Mouse (Mus musculus): ENCODE data around the gene Gm7358. TPM values are rescaled to one million over a fixed set of nuclear protein-coding genes. Genes with fewer than 3 reads are reported as not detected.
"Not testable (repeated sequence)": the region's sequence is repeated elsewhere in the genome, so short reads cannot be mapped to it uniquely, and the experiment has no call there.

The Gm7358 gene
- not detected for total RNA-seq (2021)

GRCm38 (mm10) chr17:14059431-14059830, at the start of gene Gm7358:
Gm7358 (minus strand) TSS chr17:14059531.
- intact Hi-C loops (cut with DNase I); DNase-seq (ENCODE audit: low spot score in 2 of 2): not testable (repeated sequence)

DNA sequence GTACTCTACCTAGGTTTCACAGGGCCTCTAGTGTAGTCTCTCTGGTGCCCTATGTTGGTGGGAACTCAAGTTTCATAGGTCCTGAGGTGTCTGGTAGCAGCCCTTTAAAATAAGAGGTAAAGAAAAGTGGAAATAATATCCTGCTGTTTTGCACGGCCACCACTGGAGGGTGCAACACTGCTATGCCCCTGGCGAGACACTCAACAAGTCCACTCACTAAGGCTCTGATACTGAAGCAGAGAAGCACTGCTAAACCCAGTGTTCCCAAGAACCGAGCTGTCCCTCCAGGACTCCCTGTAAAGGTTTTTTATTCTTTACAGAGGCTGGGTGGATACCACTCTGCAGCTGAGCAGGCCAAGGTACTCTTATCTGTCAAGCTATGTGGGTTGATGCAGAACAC, 43.7 kb upstream of the Gm7358 start:
- DNase-seq (ENCODE audit: low spot score in 2 of 2); intact Hi-C loops (cut with DNase I): not testable (repeated sequence)

DNA sequence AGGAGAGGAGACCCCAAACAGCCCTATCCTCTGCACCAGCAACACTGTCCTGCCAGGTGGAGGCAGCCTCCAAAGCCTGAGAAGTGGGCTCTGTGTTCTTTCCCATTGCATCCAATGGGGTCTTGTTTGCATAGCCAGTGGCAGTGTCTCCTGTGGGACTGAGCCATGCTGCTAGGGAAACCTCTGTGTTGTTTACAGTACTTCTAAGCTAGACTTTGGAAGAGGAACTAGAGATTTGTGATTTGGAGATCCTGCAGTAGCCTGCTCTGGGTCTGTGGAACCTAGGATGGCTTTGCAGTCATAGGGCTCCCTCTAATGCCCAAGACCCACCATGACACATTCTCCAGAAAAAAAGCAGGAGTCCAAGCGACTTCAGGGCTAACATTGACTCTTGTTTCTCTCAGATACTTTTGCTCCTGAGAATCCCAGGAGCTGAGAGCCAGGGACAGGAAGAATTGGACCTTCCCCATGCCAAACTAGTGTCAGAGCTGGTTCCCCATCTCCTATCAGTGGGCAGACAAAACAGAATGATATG, 42.2 kb upstream of the Gm7358 start:
- intact Hi-C loops (cut with DNase I) = not testable (repeated sequence)
- peak; percentile 13 to 15 for DNase-seq (ENCODE audit: low spot score in 2 of 2)

GRCm38 (mm10) chr17:14099886-14100285, 40.6 kb upstream of the Gm7358 start:
- DNase-seq (ENCODE audit: low spot score in 2 of 2); intact Hi-C loops (cut with DNase I): not testable (repeated sequence)

DNA sequence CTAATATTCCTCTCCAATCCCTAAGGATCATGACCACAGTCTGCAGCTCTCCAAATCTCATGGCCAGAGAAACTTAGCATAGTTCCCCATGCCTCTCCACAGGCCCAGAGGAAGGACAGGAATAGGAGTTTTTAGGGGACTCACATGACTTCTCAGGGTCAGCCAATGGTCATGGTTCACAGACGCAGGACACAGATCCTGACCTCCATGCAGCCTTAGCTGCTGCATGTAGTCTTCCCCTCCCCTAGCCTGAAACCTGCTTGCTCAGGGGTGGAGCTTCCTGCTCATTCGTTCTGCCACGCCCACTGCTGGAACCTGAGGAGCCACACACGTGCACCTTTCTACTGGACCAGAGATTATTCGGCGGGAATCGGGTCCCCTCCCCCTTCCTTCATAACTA, 34.8 kb upstream of the Gm7358 start:
- DNase-seq (ENCODE audit: low spot score in 2 of 2); intact Hi-C loops (cut with DNase I): not testable (repeated sequence)

DNA sequence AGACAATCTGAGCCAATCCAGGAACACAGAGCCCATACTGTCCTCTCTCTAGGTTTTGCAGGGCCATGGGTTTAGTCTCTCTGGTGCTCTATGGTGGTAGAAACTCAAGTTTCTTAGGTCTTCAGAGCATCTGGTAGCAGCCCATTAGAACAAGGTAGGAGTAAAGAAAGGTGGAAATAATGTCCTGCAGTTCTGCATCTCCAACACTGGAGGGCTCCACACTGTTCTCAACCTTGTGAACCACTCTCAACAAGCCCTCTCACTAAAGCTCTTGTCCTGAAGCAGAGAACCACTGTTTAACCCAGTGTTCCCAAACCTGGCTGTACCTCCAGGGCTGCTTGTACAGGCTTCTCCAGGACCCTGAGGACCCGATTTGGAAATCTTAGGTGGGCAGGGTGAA, 27.3 kb upstream of the Gm7358 start:
- DNase-seq (ENCODE audit: low spot score in 2 of 2); intact Hi-C loops (cut with DNase I): not testable (repeated sequence)

DNA sequence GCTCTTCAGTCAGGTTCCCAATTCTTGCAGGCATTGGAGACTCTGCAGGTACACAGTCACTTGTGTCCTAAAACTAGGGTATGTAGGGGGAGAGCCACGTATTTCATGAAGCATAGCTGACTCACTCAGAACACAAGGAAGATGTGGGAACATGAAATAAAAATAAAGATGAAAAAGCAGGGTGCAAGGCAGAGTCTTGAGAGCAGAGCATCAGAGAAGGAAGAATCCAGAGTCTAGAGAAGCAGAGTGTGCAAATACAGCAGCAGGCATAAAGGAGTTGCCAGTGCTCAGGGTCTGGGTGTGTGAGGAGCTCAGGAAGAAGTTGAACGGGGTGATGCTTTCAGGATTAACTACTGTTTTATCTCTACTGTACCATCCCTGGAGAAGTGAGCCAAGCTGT, 17.5 kb downstream of the Gm7358 start:
- intact Hi-C loops (cut with DNase I) = not testable (repeated sequence)
- DNase-seq (ENCODE audit: low spot score in 2 of 2) = peak in 1 of 2 experiments; percentile 5

GRCm38 (mm10) chr17:14037012-14037411, 22.3 kb downstream of the Gm7358 start:
- intact Hi-C loops (cut with DNase I); DNase-seq (ENCODE audit: low spot score in 2 of 2): not testable (repeated sequence)

DNA sequence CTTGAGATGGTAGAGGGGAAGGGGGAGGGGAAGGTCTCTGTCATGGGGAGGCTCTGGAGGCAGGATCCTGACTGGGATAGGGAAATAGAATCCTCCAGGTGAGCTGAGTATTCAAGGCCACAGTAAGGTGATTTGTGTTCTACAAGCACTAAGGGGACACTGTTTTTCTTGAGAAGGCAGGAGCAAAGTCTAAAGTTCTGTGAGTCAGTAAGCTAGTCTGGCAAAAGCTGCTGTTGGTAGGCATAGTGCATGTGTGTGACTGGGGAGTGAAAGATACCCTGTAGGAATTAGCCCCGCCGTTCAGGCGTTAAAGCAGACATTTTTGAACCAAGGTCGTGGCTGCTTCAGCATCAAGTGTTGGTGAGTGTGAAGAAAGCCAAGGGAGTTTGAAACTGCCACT, 23.2 kb downstream of the Gm7358 start:
- DNase-seq (ENCODE audit: low spot score in 2 of 2); intact Hi-C loops (cut with DNase I): not testable (repeated sequence)

Other genes starting within 250 kb of the Gm7358 start
- gene Gm7168, start 111.2 kb downstream of the Gm7358 start, total RNA-seq (2021) = not detected
- gene Gm7356, start 55.8 kb downstream of the Gm7358 start, total RNA-seq (2021) = not detected
- gene Dact2, start 144.8 kb upstream of the Gm7358 start, total RNA-seq (2021) = 100 to 1,000 TPM in 1 of 2 experiments, 10 to 100 TPM in 1; 73.9 to 113 TPM
- gene Smoc2, start 220.0 kb upstream of the Gm7358 start, total RNA-seq (2021) = 10 to 100 TPM; 10.5 to 15.1 TPM